Mouse (Mus musculus) activated CD4-positive, CD25-positive, alpha-beta regulatory T cell, adult 9 weeks (primary cell): ENCODE measurements around the gene Zfp442. TPM values are rescaled to one million over a fixed set of nuclear protein-coding genes. Genes with fewer than 3 reads are reported as not detected.

Experiments
- polyA plus RNA-seq: library from polyadenylated mRNA; unstranded; fragments of 100-300 nt; shearing (Covaris generic); gene quantifications from one replicate; pipeline ENCODE4 v1.2.1, GENCODE M21; 2017

The Zfp442 gene
- 9.4 TPM for polyA plus RNA-seq

GRCm38 (mm10) chr2:150451180-150451919 is at the start of gene Zfp442:
Gene Zfp442 (minus strand): TSS chr2:150451486.

GRCm38 (mm10) chr2:150484939-150485778 is 33.9 kb upstream of the Zfp442 start, which contains the start of gene Zfp345:
Gene Zfp345 (minus strand): TSS chr2:150485091.

GRCm38 (mm10) chr2:150362113-150362877 is 89.0 kb downstream of the Zfp442 start, which contains the start of gene 3300002I08Rik:
Gene 3300002I08Rik (minus strand): TSS chr2:150362765.

Other genes with a start within 250 kb of the Zfp442 start
- gene Zfp937, start 233.4 kb downstream of the Zfp442 start, polyA plus RNA-seq, result 18.2 TPM
- 46.5 TPM for gene Gm21994, start 195.9 kb downstream of the Zfp442 start, polyA plus RNA-seq
- gene Gm14124, start 194.0 kb downstream of the Zfp442 start, polyA plus RNA-seq, result 0.26 TPM
- 26.5 TPM for gene Gm10130, start 127.8 kb downstream of the Zfp442 start, polyA plus RNA-seq
- gene 3300002I08Rik, start 88.7 kb downstream of the Zfp442 start, polyA plus RNA-seq, result 8.5 TPM
- gene Zfp345, start 33.6 kb upstream of the Zfp442 start, polyA plus RNA-seq, result 0.50 TPM
- gene Cst7, start 118.9 kb upstream of the Zfp442 start, polyA plus RNA-seq, result 326 TPM
- 37.0 TPM for gene Apmap, start 157.1 kb upstream of the Zfp442 start, polyA plus RNA-seq
- gene Acss1, start 217.0 kb upstream of the Zfp442 start, polyA plus RNA-seq, result 19.7 TPM
- not detected for gene Vsx1, start 237.9 kb upstream of the Zfp442 start, polyA plus RNA-seq